Mouse (Mus musculus) liver, embryonic 15.5 days (tissue): ENCODE results near the gene Tjp3. TPM values are rescaled to one million over a fixed set of nuclear protein-coding genes. Genes with fewer than 3 reads are reported as not detected.
"Not testable (repeated sequence)": the region's sequence is repeated elsewhere in the genome, so short reads cannot be mapped to it uniquely, and the experiment has no call there.

ENCODE experiments used
- ATAC-seq: fragments of 200-750 bp; cut with Nextera tagmentation; 2 replicates; pipeline ENCODE4 v1.8.0; 2017; ENCODE audit warnings: moderate number of reproducible peaks, mild to moderate bottlenecking, moderate library complexity; ENCODE audit not compliant: insufficient read depth
- H3K27ac ChIP-seq: fragments of 300-500 bp; sonication (generic); replicated peaks from 2 replicates; pipeline ENCODE4 v1.5.1; 2015; ENCODE audit warnings: mild to moderate bottlenecking, inconsistent platforms
- H3K27me3 ChIP-seq: fragments of 300-500 bp; sonication (generic); 2 replicates; pipeline ENCODE4 v1.6.1; 2015; ENCODE audit warnings: mild to moderate bottlenecking, inconsistent platforms
- H3K36me3 ChIP-seq: fragments of 300-500 bp; sonication (generic); replicated peaks from 2 replicates; pipeline ENCODE4 v1.6.1; 2015; ENCODE audit warnings: moderate library complexity, mild to moderate bottlenecking, inconsistent platforms
- H3K4me1 ChIP-seq: fragments of 300-500 bp; sonication (generic); replicated peaks from 2 replicates; pipeline ENCODE4 v1.6.1; 2015; ENCODE audit warnings: inconsistent platforms
- H3K4me2 ChIP-seq: fragments of 300-500 bp; sonication (generic); 2 replicates; pipeline ENCODE4 v1.6.1; 2015; ENCODE audit warnings: moderate library complexity, mild to moderate bottlenecking, inconsistent platforms
- H3K4me3 ChIP-seq: fragments of 300-500 bp; sonication (generic); replicated peaks from 2 replicates; pipeline ENCODE4 v1.5.1; 2015; ENCODE audit warnings: mild to moderate bottlenecking, inconsistent platforms
- H3K9ac ChIP-seq: fragments of 300-500 bp; sonication (generic); 2 replicates; pipeline ENCODE4 v1.6.1; 2015; ENCODE audit warnings: moderate library complexity, mild to moderate bottlenecking, inconsistent platforms
- H3K9me3 ChIP-seq: fragments of 300-500 bp; sonication (generic); replicated peaks from 2 replicates; pipeline ENCODE4 v1.6.1; 2016; ENCODE audit warnings: inconsistent platforms
- WGBS: fragments of 180-500 bp; shearing (Covaris S2); methylation state at CpG from one replicate; pipeline ENCODE4 v1.1.7; 2015; ENCODE audit warnings: mixed read lengths; ENCODE audit not compliant: insufficient replicate concordance; 5-methylcytosine and 5-hydroxymethylcytosine counted together
- microRNA-seq: library from miRNA; unstranded; fragments of <30 nt; microRNA quantifications from one replicate; pipeline ENCODE4, GENCODE M21; 2016
- polyA plus RNA-seq: library from polyadenylated mRNA; unstranded; fragments of >200 nt; fragmentation: Nextera tagmentation; extraction: Ambion mirVana; gene quantifications from 2 replicates; pipeline ENCODE4 v1.2.1, GENCODE M21; 2015

Gene Tjp3
- polyA plus RNA-seq, 1 experiment from 2014 or later: 0.93 TPM

GRCm38 (mm10) chr10:81230438-81231332 lies 60.7 kb downstream of the Tjp3 start, which contains the start of gene Atcay:
Atcay (minus strand) TSS chr10:81230833.
- Histone ChIP-seq H3K27me3 (peaks cover 60% of the 10 kb centered on the region), H3K4me3 (no peak within 1 kb of the TSS), H3K36me3 (no peaks in the 10 kb centered on the region), H3K4me2 (no peak within 1 kb of the TSS), H3K9ac (no peak within 1 kb of the TSS), H3K27ac (no peak within 1 kb of the TSS), H3K4me1 (peaks cover 18% of the 10 kb centered on the region), H3K9me3 (no peaks in the 10 kb centered on the region)
- WGBS: 12% methylated on average over 27 of the region's 27 CpGs
- ATAC-seq: no peak

GRCm38 (mm10) chr10:81229735-81230437 lies 61.5 kb downstream of the Tjp3 start:
- Histone ChIP-seq H3K36me3 (no peaks in the 10 kb centered on the region), H3K9me3 (no peaks in the 10 kb centered on the region), H3K9ac (no peak overlapping the region), H3K27me3 (peaks cover 55% of the 10 kb centered on the region), H3K4me2 (no peak overlapping the region), H3K4me1 (peaks cover 18% of the 10 kb centered on the region), H3K4me3 (no peak overlapping the region), H3K27ac (no peak overlapping the region)
- ATAC-seq: no peak
- WGBS: 10% methylated on average over 20 of the region's 20 CpGs

GRCm38 (mm10) chr10:81223731-81224130 lies 67.7 kb downstream of the Tjp3 start:
- not testable (repeated sequence) for H3K4me3 ChIP-seq, H3K4me1 ChIP-seq, H3K36me3 ChIP-seq, H3K9ac ChIP-seq, H3K4me2 ChIP-seq, H3K9me3 ChIP-seq, H3K27ac ChIP-seq, ATAC-seq
- H3K27me3 ChIP-seq: peaks cover 17% of the 10 kb centered on the region
- WGBS: 29% methylated on average over 2 of the region's 2 CpGs

Small RNAs within 50 kb of the gene (microRNA-seq; reads per million reads assigned to microRNA genes)
- gene Mir3057: 5.1 reads per million, percentile 17 among the genes with 10 or more reads in this experiment

Other genes with a start within 250 kb of the Tjp3 start
- 57.0 and 62.9 TPM in 2 replicates for gene Sgta, start 231.4 kb downstream of the Tjp3 start, polyA plus RNA-seq
- gene Thop1, start 221.5 kb downstream of the Tjp3 start, polyA plus RNA-seq: 19.4 and 21.1 TPM in 2 replicates
- gene Creb3l3, start 192.7 kb downstream of the Tjp3 start, polyA plus RNA-seq: 32.9 and 36.3 TPM in 2 replicates
- gene Map2k2, start 185.7 kb downstream of the Tjp3 start, polyA plus RNA-seq: 111 and 117 TPM in 2 replicates
- 47.6 and 56.9 TPM in 2 replicates for gene Zbtb7a, start 156.4 kb downstream of the Tjp3 start, polyA plus RNA-seq
- gene Pias4, start 123.7 kb downstream of the Tjp3 start, polyA plus RNA-seq: 26.0 and 32.6 TPM in 2 replicates
- gene Eef2, start 115.0 kb downstream of the Tjp3 start, polyA plus RNA-seq: 270 and 306 TPM in 2 replicates
- gene Dapk3, start 108.6 kb downstream of the Tjp3 start, polyA plus RNA-seq: 16.6 and 17.8 TPM in 2 replicates
- 0.07 TPM in 1 of 2 replicates, not detected in the other for gene 4930442H23Rik, start 107.7 kb downstream of the Tjp3 start, polyA plus RNA-seq
- 0.09 TPM in 1 of 2 replicates, not detected in the other for gene Nmrk2, start 89.5 kb downstream of the Tjp3 start, polyA plus RNA-seq
- not detected in 2 replicates for gene Atcay, start 60.7 kb downstream of the Tjp3 start, polyA plus RNA-seq
- 0.31 TPM in 2 replicates for gene Zfr2, start 58.4 kb downstream of the Tjp3 start, polyA plus RNA-seq
- gene Matk, start 38.6 kb downstream of the Tjp3 start, polyA plus RNA-seq: 1.9 and 2.1 TPM in 2 replicates
- gene Mrpl54, start 24.6 kb downstream of the Tjp3 start, polyA plus RNA-seq: 78.7 and 92.2 TPM in 2 replicates
- 24.0 and 27.3 TPM in 2 replicates for gene Apba3, start 24.6 kb downstream of the Tjp3 start, polyA plus RNA-seq
- gene Pip5k1c, start 1.4 kb upstream of the Tjp3 start, polyA plus RNA-seq: 13.4 and 15.2 TPM in 2 replicates
- gene Cactin, start 29.5 kb upstream of the Tjp3 start, polyA plus RNA-seq: 24.3 and 29.5 TPM in 2 replicates
- 4.0 and 5.0 TPM in 2 replicates for gene Tbxa2r, start 37.1 kb upstream of the Tjp3 start, polyA plus RNA-seq
- not detected in 2 replicates for gene Gipc3, start 51.7 kb upstream of the Tjp3 start, polyA plus RNA-seq
- 22.3 and 22.6 TPM in 2 replicates for gene Hmg20b, start 58.9 kb upstream of the Tjp3 start, polyA plus RNA-seq
- 15.0 and 16.5 TPM in 2 replicates for gene Mfsd12, start 65.9 kb upstream of the Tjp3 start, polyA plus RNA-seq
- gene 4930404N11Rik, start 74.2 kb upstream of the Tjp3 start, polyA plus RNA-seq: 2.3 and 2.9 TPM in 2 replicates
- 127 and 147 TPM in 2 replicates for gene Fzr1, start 86.9 kb upstream of the Tjp3 start, polyA plus RNA-seq
- 50.9 and 56.2 TPM in 2 replicates for gene Dohh, start 92.8 kb upstream of the Tjp3 start, polyA plus RNA-seq
- 0.75 and 0.88 TPM in 2 replicates for gene Gm48551, start 92.9 kb upstream of the Tjp3 start, polyA plus RNA-seq
- 0.56 TPM in 1 of 2 replicates, not detected in the other for gene Gm48552, start 97.4 kb upstream of the Tjp3 start, polyA plus RNA-seq
- 1.9 and 2.3 TPM in 2 replicates for gene Smim24, start 101.5 kb upstream of the Tjp3 start, polyA plus RNA-seq
- 9.5 and 11.5 TPM in 2 replicates for gene Nfic, start 164.1 kb upstream of the Tjp3 start, polyA plus RNA-seq
- 0.02 TPM in 1 of 2 replicates, not detected in the other for gene Celf5, start 191.1 kb upstream of the Tjp3 start, polyA plus RNA-seq
- 43.7 and 52.0 TPM in 2 replicates for gene Ncln, start 204.8 kb upstream of the Tjp3 start, polyA plus RNA-seq
- gene S1pr4, start 208.6 kb upstream of the Tjp3 start, polyA plus RNA-seq: 4.1 and 5.4 TPM in 2 replicates
- 4.3 and 5.6 TPM in 2 replicates for gene Gna15, start 232.6 kb upstream of the Tjp3 start, polyA plus RNA-seq